Comparison of ENCODE assay signal across 14 mouse cellular contexts in genomic region chr1:155053296-155053695, GRCm38 (mm10). TPM values are rescaled to one million over a fixed set of nuclear protein-coding genes. Genes with fewer than 3 reads are reported as not detected.
A peak's percentile ranks its signal among the peaks of the same experiment; 100 is the strongest.
DNase-seq lines count a peak whose midpoint lies in the region; ATAC-seq and TF ChIP-seq lines count a peak whose summit lies in the region.
"Had no signal": no experiment of that assay in that cellular context is flagged by ENCODE, and none has a peak within 500 bp of the region (broad histone marks: within the 10 kb centered on the region; RNA-seq: fewer than 3 reads in every experiment).

No protein-coding gene starts in this region.

- H3K36me3 ChIP-seq in lung, embryonic 15.5 days: no peaks in the 10 kb centered on the region
- no peaks in the 10 kb centered on the region for H3K36me3 ChIP-seq in hindbrain, embryonic 16.5 days (ENCODE audit: control insufficient read depth, insufficient read depth, low read length)
- no peaks in the 10 kb centered on the region for H3K36me3 ChIP-seq in stomach, postnatal 0 days (ENCODE audit: control insufficient read depth, insufficient read depth, low read length)

- H3K9ac ChIP-seq in lung, embryonic 15.5 days: no peak overlapping the region
- H3K9ac ChIP-seq in hindbrain, embryonic 16.5 days (ENCODE audit: low read depth, low read length): no peak overlapping the region
- H3K9ac ChIP-seq in stomach, postnatal 0 days (ENCODE audit: low read length): 0 out of 2 replicates have a peak overlapping the region, but pooled peaks have one; percentile 13

- TF ChIP-seq EP300 in stomach, postnatal 0 days (optimal IDR thresholded peaks at IDR 0.05): no peak

- peak overlapping the region; percentile 85 for H3K27ac ChIP-seq in lung, embryonic 15.5 days
- 0 out of 2 replicates have a peak overlapping the region, but pooled peaks have one; percentile 44 for H3K27ac ChIP-seq in hindbrain, embryonic 16.5 days (ENCODE audit: low read depth, low read length)
- H3K27ac ChIP-seq in stomach, postnatal 0 days (replicated peaks): no peak overlapping the region; the same call in 1 of the 2 replicates

- DNase-seq in heart, adult 11 months: peak; percentile 92
- DNase-seq in heart, postnatal 4 days: no peak
- DNase-seq in lung, adult 2 months: no peak
- DNase-seq in stomach, postnatal 0 days (ENCODE audit: low spot score): no peak
- no peak for DNase-seq in gastrocnemius, adult 18-20 months (ENCODE audit: low spot score)
- DNase-seq in lung, postnatal 14 days: no peak
- DNase-seq: B cell, adult 2 months; cerebellum, adult 9-10 months; gastrocnemius, postnatal 25 days; lung, postnatal 36 days; right cerebral cortex, adult 18-20 months; thymus, postnatal 25 days had no signal

- no peak for ATAC-seq in lung, embryonic 15.5 days (ENCODE audit: borderline replicate concordance, extremely low read depth, low FRiP score, low TSS enrichment)
- no peak for ATAC-seq in hindbrain, embryonic 16.5 days
- ATAC-seq in stomach, postnatal 0 days (ENCODE audit: low FRiP score, low TSS enrichment): no peak

- no peak for TF ChIP-seq CTCF in lung, adult 2 months (IDR thresholded peaks at IDR 0.05; ENCODE audit: insufficient read depth, low read length)
- no peak for TF ChIP-seq CTCF in stomach, postnatal 0 days (IDR thresholded peaks at IDR 0.05; ENCODE audit: low read depth)

- no peaks in the 10 kb centered on the region for H3K27me3 ChIP-seq in lung, embryonic 15.5 days
- H3K27me3 ChIP-seq in hindbrain, embryonic 16.5 days (replicated peaks; ENCODE audit: control insufficient read depth, insufficient read depth, low read length): no peaks in the 10 kb centered on the region
- no peaks in the 10 kb centered on the region for H3K27me3 ChIP-seq in stomach, postnatal 0 days (ENCODE audit: control insufficient read depth, insufficient read depth, low read length)

- TF ChIP-seq POLR2A in lung, adult 2 months (IDR thresholded peaks at IDR 0.05; ENCODE audit: borderline replicate concordance, extremely low read depth, low read depth, low read length): no peak

- H3K4me3 ChIP-seq in lung, embryonic 15.5 days: no peak overlapping the region
- H3K4me3 ChIP-seq in lung, adult 2 months (replicated peaks; ENCODE audit: extremely low read depth, low read depth, low read length): no peak overlapping the region
- H3K4me3 ChIP-seq in hindbrain, embryonic 16.5 days (ENCODE audit: low read length): no peak overlapping the region
- H3K4me3 ChIP-seq in stomach, postnatal 0 days (ENCODE audit: low read depth, low read length): no peak overlapping the region

- H3K9me3 ChIP-seq in lung, embryonic 15.5 days: no peaks in the 10 kb centered on the region
- no peaks in the 10 kb centered on the region for H3K9me3 ChIP-seq in hindbrain, embryonic 16.5 days (ENCODE audit: control insufficient read depth, low read length)
- no peaks in the 10 kb centered on the region for H3K9me3 ChIP-seq in stomach, postnatal 0 days (ENCODE audit: control insufficient read depth, low read length)

- H3K4me1 ChIP-seq in lung, embryonic 15.5 days: peaks cover 68% of the 10 kb centered on the region
- H3K4me1 ChIP-seq in lung, adult 2 months (ENCODE audit: control insufficient read depth, insufficient read depth, low read length): peaks cover 30% of the 10 kb centered on the region
- peaks cover 24% of the 10 kb centered on the region for H3K4me1 ChIP-seq in hindbrain, embryonic 16.5 days (ENCODE audit: control insufficient read depth, insufficient read depth, low read depth, low read length)
- H3K4me1 ChIP-seq in stomach, postnatal 0 days (replicated peaks; ENCODE audit: control insufficient read depth, insufficient read depth): peaks cover 10% of the 10 kb centered on the region

- WGBS in lung, embryonic 15.5 days: 65% methylated on average over 1 of the region's 1 CpGs
- 78% methylated on average over 1 of the region's 1 CpGs for WGBS in lung, adult 2 months
- WGBS in hindbrain, embryonic 16.5 days: 100% methylated on average over 1 of the region's 1 CpGs
- 72% methylated on average over 1 of the region's 1 CpGs for WGBS in stomach, postnatal 0 days

- H3K4me2 ChIP-seq in lung, embryonic 15.5 days: peak overlapping the region; percentile 7; the same call in 1 of the 2 replicates
- H3K4me2 ChIP-seq in hindbrain, embryonic 16.5 days (ENCODE audit: low read length): no peak overlapping the region
- H3K4me2 ChIP-seq in stomach, postnatal 0 days (replicated peaks; ENCODE audit: low read depth): no peak overlapping the region

RNA-seq across cellular contexts. Expression of gene Ier5, which starts 46.1 kb away (rescaled TPM):
- total RNA-seq in heart, postnatal 4 days (2021): 10 to 100 TPM; 26.1 to 26.6 TPM
- 7.0 and 8.7 TPM in 2 replicates for polyA plus RNA-seq in lung, embryonic 15.5 days (2015; fragmentation: Nextera tagmentation; extraction: Ambion mirVana)
- 38.1 and 42.8 TPM in 2 replicates for polyA plus RNA-seq in lung, adult 2 months (2012; rRNA removed)
- 4.5 and 5.5 TPM in 2 replicates for polyA plus RNA-seq in hindbrain, embryonic 16.5 days (2015; fragmentation: Nextera tagmentation; extraction: Ambion mirVana)
- polyA plus RNA-seq in stomach, postnatal 0 days (2015; fragmentation: Nextera tagmentation; extraction: Ambion mirVana): 7.3 and 11.2 TPM in 2 replicates
- 10 to 100 TPM in 1 of 2 experiments, 1 to 10 TPM in 1; 4.7 to 19.4 TPM for total RNA-seq in gastrocnemius, adult 18-20 months (2021)
